Mouse (Mus musculus) CH12.LX (cell line): Measurements from ENCODE around the gene Pla2g2c. TPM values are rescaled to one million over a fixed set of nuclear protein-coding genes. Genes with fewer than 3 reads are reported as not detected.

Experiments
- DNase-seq: peaks from one replicate; pipeline ENCODE4 v3.0.0-alpha.2; 2013; ENCODE audit errors: extremely low read depth
- H3K27ac ChIP-seq: 2 replicates; pipeline ENCODE4 v1.5.1; 2012; ENCODE audit warnings: low read depth, mild to moderate bottlenecking, control low read depth, moderate library complexity; ENCODE audit not compliant: insufficient read depth
- H3K27me3 ChIP-seq: replicated peaks from 2 replicates; pipeline ENCODE3; 2012; ENCODE audit warnings: inconsistent platforms
- H3K36me3 ChIP-seq, 2 experiments: replicated peaks in 1 of 2; 2 replicates each; pipeline versions ENCODE3 to v1.6.1; 2012; ENCODE audit warnings: inconsistent platforms in 1 of 2, low read length in 1 of 2, mild to moderate bottlenecking in 1 of 2, mixed read lengths in 1 of 2, moderate library complexity in 1 of 2; ENCODE audit not compliant: control insufficient read depth in 1 of 2, insufficient read depth in 1 of 2
- H3K4me1 ChIP-seq, 2 experiments: 2 replicates each; pipeline ENCODE4 v1.6.1; 2012; ENCODE audit warnings: inconsistent platforms in 1 of 2, moderate library complexity in 1 of 2; ENCODE audit not compliant: insufficient read depth in 2 of 2, control insufficient read depth in 1 of 2
- H3K4me2 ChIP-seq: 2 replicates; pipeline ENCODE4 v1.6.1; 2012; ENCODE audit warnings: low read depth, mild to moderate bottlenecking, control low read depth; ENCODE audit not compliant: poor library complexity, insufficient read depth, severe bottlenecking
- H3K4me3 ChIP-seq, 3 experiments: fragments of 150-350 bp in 1 of 3; sonication (generic) in 1 of 3; replicated peaks in 1 of 3; 2 replicates each; pipeline versions ENCODE3 to v1.5.1; 2011 to 2012; ENCODE audit warnings: low read depth in 2 of 3, low read length in 2 of 3, mild to moderate bottlenecking in 2 of 3, moderate library complexity in 2 of 3, control low read depth in 1 of 3, improper control_type of control experiment in 1 of 3, inconsistent platforms in 1 of 3, mixed read lengths in 1 of 3; ENCODE audit not compliant: poor library complexity in 1 of 3
- H3K79me2 ChIP-seq: replicated peaks from 2 replicates; pipeline ENCODE4 v1.6.1; 2012; ENCODE audit warnings: mild to moderate bottlenecking, moderate library complexity; ENCODE audit not compliant: control insufficient read depth, poor library complexity, insufficient read depth, severe bottlenecking; ENCODE audit errors: extremely low read depth
- H3K9ac ChIP-seq: 2 replicates; pipeline ENCODE4 v1.6.1; 2012; ENCODE audit warnings: low read depth, mild to moderate bottlenecking, control low read depth, moderate library complexity; ENCODE audit not compliant: insufficient read depth
- H3K9me3 ChIP-seq: replicated peaks from 2 replicates; pipeline ENCODE3; 2012; ENCODE audit warnings: low read length, inconsistent platforms, mixed read lengths
- CTCF ChIP-seq, 2 experiments: IDR thresholded peaks in 1 of 2; conservative IDR thresholded peaks in 1 of 2; 2 replicates each; pipeline ENCODE4 v1.5.1; 2011 to 2012; ENCODE audit warnings: low read depth in 2 of 2, low read length in 2 of 2, improper control_type of control experiment in 1 of 2, inconsistent platforms in 1 of 2, mild to moderate bottlenecking in 1 of 2, moderate library complexity in 1 of 2
- E2F4 ChIP-seq: IDR thresholded peaks from 2 replicates; pipeline ENCODE4 v1.6.1; 2011; ENCODE audit warnings: low read depth, low read length, improper control_type of control experiment; ENCODE audit not compliant: insufficient replicate concordance
- ELF1 ChIP-seq: IDR thresholded peaks from 2 replicates; pipeline ENCODE4 v1.6.1; 2014; ENCODE audit warnings: low read depth, mild to moderate bottlenecking, inconsistent platforms, low read length, improper control_type of control experiment
- EP300 ChIP-seq: IDR thresholded peaks from 2 replicates; pipeline ENCODE4 v1.6.1; 2011; ENCODE audit warnings: low read length, improper control_type of control experiment
- ETS1 ChIP-seq: conservative IDR thresholded peaks from 2 replicates; pipeline ENCODE4 v1.6.1; 2012; ENCODE audit warnings: low read depth, mild to moderate bottlenecking, inconsistent platforms, low read length, improper control_type of control experiment, moderate library complexity
- GABPA ChIP-seq: IDR thresholded peaks from 2 replicates; pipeline ENCODE4 v1.6.1; 2012; ENCODE audit warnings: low read depth, low read length, improper control_type of control experiment, inconsistent platforms; ENCODE audit not compliant: insufficient replicate concordance
- IRF4 ChIP-seq: IDR thresholded peaks from 2 replicates; pipeline ENCODE4 v1.6.1; 2014; ENCODE audit warnings: low read depth, mild to moderate bottlenecking, inconsistent platforms, low read length, improper control_type of control experiment
- JUND ChIP-seq: conservative IDR thresholded peaks from 2 replicates; pipeline ENCODE4 v1.6.1; 2011; ENCODE audit warnings: low read depth, low read length, improper control_type of control experiment
- KAT2A ChIP-seq: IDR thresholded peaks from 2 replicates; pipeline ENCODE4 v1.6.1; 2012; ENCODE audit warnings: low read length, improper control_type of control experiment, inconsistent platforms; ENCODE audit not compliant: insufficient replicate concordance
- MAFK ChIP-seq: IDR thresholded peaks from 2 replicates; pipeline ENCODE4 v1.6.1; 2011; ENCODE audit warnings: low read length, improper control_type of control experiment; ENCODE audit not compliant: insufficient replicate concordance
- MAX ChIP-seq: IDR thresholded peaks from 2 replicates; pipeline ENCODE4 v1.6.1; 2011; ENCODE audit warnings: low read length, improper control_type of control experiment
- MEF2A ChIP-seq: IDR thresholded peaks from 2 replicates; pipeline ENCODE4 v1.6.1; 2014; ENCODE audit warnings: low read depth, mild to moderate bottlenecking, inconsistent platforms, low read length, improper control_type of control experiment, borderline replicate concordance
- MXI1 ChIP-seq: IDR thresholded peaks from 2 replicates; pipeline ENCODE4 v1.6.1; 2011; ENCODE audit warnings: mild to moderate bottlenecking, low read depth, low read length, improper control_type of control experiment
- MYC ChIP-seq: IDR thresholded peaks from 2 replicates; pipeline ENCODE4 v1.6.1; 2011; ENCODE audit warnings: low read depth, mild to moderate bottlenecking, improper control_type of control experiment, low read length
- NRF1 ChIP-seq: IDR thresholded peaks from 2 replicates; pipeline ENCODE4 v1.6.1; 2014; ENCODE audit warnings: low read depth, mild to moderate bottlenecking, inconsistent platforms, low read length, improper control_type of control experiment, moderate library complexity
- PAX5 ChIP-seq: IDR thresholded peaks from 2 replicates; pipeline ENCODE4 v1.6.1; 2012; ENCODE audit warnings: low read length, inconsistent platforms, mixed read lengths
- POLR2A ChIP-seq: IDR thresholded peaks from 2 replicates; pipeline ENCODE4 v1.6.1; 2011; ENCODE audit warnings: low read depth, mild to moderate bottlenecking, improper control_type of control experiment, low read length
- POLR2AphosphoS2 ChIP-seq: IDR thresholded peaks from 2 replicates; pipeline ENCODE4 v1.6.1; 2011; ENCODE audit warnings: low read depth, low read length, improper control_type of control experiment
- SIN3A ChIP-seq: IDR thresholded peaks from 2 replicates; pipeline ENCODE4 v1.6.1; 2012; ENCODE audit warnings: low read length, improper control_type of control experiment, inconsistent platforms
- SMC3 ChIP-seq: IDR thresholded peaks from 2 replicates; pipeline ENCODE4 v1.6.1; 2011; ENCODE audit warnings: low read depth, low read length, improper control_type of control experiment
- TBP ChIP-seq: conservative IDR thresholded peaks from 2 replicates; pipeline ENCODE4 v1.6.1; 2011; ENCODE audit warnings: low read depth, low read length, improper control_type of control experiment
- TCF12 ChIP-seq: IDR thresholded peaks from 2 replicates; pipeline ENCODE4 v1.6.1; 2014; ENCODE audit warnings: low read depth, mild to moderate bottlenecking, inconsistent platforms, low read length, improper control_type of control experiment
- UBTF ChIP-seq: IDR thresholded peaks from 2 replicates; pipeline ENCODE4 v1.6.1; 2012; ENCODE audit warnings: low read depth, mild to moderate bottlenecking, inconsistent platforms, low read length, improper control_type of control experiment, moderate library complexity
- USF2 ChIP-seq: conservative IDR thresholded peaks from 2 replicates; pipeline ENCODE4 v1.6.1; 2011; ENCODE audit warnings: low read depth, low read length, improper control_type of control experiment
- ZKSCAN1 ChIP-seq: IDR thresholded peaks from 2 replicates; pipeline ENCODE4 v1.6.1; 2012; ENCODE audit warnings: low read depth, inconsistent platforms, low read length, improper control_type of control experiment, borderline replicate concordance
- ZMIZ1 ChIP-seq: IDR thresholded peaks from 2 replicates; pipeline ENCODE4 v1.6.1; 2012; ENCODE audit warnings: low read depth, mild to moderate bottlenecking, inconsistent platforms, low read length, improper control_type of control experiment
- ZNF384 ChIP-seq: IDR thresholded peaks from 2 replicates; pipeline ENCODE4 v1.6.1; 2012; ENCODE audit warnings: low read depth, low read length, improper control_type of control experiment, inconsistent platforms
- dilution Hi-C: fragments of 300-500 bp; cut with MboI; formaldehyde crosslinking; loops from 2 replicates; pipeline ENCODE4 v1.14.3; 2020; ENCODE audit warnings: low sequenced_read_pairs; ENCODE audit not compliant: extremely low pct_unique_long_range_greater_than_20kb, extremely low pct_ligation_motif_present
- in situ Hi-C: fragments of 300-500 bp; cut with MboI; formaldehyde crosslinking; loops from 3 replicates; pipeline ENCODE4 v1.14.3; 2019; ENCODE audit warnings: low sequenced_read_pairs, low pct_ligation_motif_present, low pct_unique_long_range_greater_than_20kb, mixed read lengths
- polyA plus RNA-seq: library from polyadenylated mRNA; unstranded; fragments of >175 nt; gene quantifications from 2 replicates; pipeline ENCODE4 v1.2.1, GENCODE M21; 2012; ENCODE audit warnings: low read depth; ENCODE audit not compliant: insufficient read length
- total RNA-seq, 2 experiments: library from RNA; depleted of rRNA; stranded (reverse); fragments of 300-350 nt in 1 of 2; fragments of >200 nt in 1 of 2; gene quantifications; 2 replicates each; pipeline ENCODE4 v1.2.3; 2012 to 2014

The Pla2g2c gene
- total and polyA plus RNA-seq, 3 experiments = not detected

DNA sequence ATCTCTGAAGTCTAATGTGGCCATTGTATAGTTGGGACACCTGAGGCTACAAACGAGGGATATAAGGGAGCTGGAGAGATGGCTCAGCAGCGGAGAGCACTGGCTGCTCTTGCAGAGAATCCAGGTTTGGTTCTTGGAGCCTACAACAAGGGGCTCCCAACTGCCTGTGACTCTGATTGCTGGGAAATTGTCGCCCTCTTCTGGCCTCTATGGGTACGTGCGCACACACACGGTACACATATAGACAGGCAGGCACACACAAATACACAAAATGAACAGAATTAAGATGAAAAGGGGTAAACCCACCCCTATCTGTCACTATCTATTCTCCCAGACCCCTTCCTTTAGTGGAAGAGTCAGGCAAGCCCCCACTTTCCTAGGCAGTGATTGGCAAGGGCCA is 28.0 kb downstream of the Pla2g2c start:
- Histone ChIP-seq H3K4me1 (no peaks in the 10 kb centered on the region; a peak in 1 of 4 replicates), H3K36me3 (no peaks in the 10 kb centered on the region), H3K79me2 (no peaks in the 10 kb centered on the region), H3K27ac (no peak overlapping the region), H3K4me2 (no peak overlapping the region), H3K27me3 (peaks cover 78% of the 10 kb centered on the region), H3K4me3 (no peak overlapping the region), H3K9ac (no peak overlapping the region), H3K9me3 (peaks cover 8% of the 10 kb centered on the region)
- DNase-seq = no peak
- dilution Hi-C loops (no loop called here), in situ Hi-C loops (no loop called here)
- TF ChIP-seq KAT2A (no peak), MXI1 (no peak), POLR2A (no peak)

DNA sequence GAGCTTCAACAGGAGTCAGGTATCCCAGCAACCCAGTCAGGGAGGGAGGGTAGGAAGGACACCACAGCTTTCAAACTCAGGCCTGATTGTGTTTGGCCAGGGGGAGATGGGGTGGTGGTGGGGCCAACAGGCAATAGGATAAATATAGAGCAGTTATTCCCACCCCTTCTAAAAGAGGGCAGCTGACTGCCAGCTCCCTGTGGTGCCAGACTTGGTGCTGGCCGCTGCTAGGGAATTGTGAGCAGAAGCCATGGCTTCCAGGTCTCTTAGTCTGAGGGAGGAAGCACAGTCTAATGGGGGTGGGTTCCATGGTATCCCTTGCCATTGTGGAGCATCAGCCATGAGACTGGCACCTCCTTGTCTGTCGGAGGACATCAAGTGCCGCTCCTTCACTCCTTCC is 29.0 kb downstream of the Pla2g2c start:
- H3K4me3 ChIP-seq = no peak overlapping the region
- dilution Hi-C loops = no loop called here
- peaks cover 73% of the 10 kb centered on the region for H3K27me3 ChIP-seq
- H3K9me3 ChIP-seq = peaks cover 8% of the 10 kb centered on the region
- no peaks in the 10 kb centered on the region for H3K36me3 ChIP-seq
- no peaks in the 10 kb centered on the region; a peak in 1 of 4 replicates for H3K4me1 ChIP-seq
- H3K4me2 ChIP-seq = no peak overlapping the region
- no peak for DNase-seq
- in situ Hi-C loops = no loop called here
- no peak overlapping the region for H3K27ac ChIP-seq
- TF ChIP-seq JUND (no peak), MAFK (no peak), NRF1 (no peak), CTCF (conservative IDR thresholded peaks at IDR 0.05 in 1 of 2, IDR thresholded peaks at IDR 0.05 in 1 of 2; ENCODE audit: low read depth in 2 of 2, low read length in 2 of 2) (no peak), ZKSCAN1 (no peak), ELF1 (no peak), POLR2AphosphoS2 (no peak), E2F4 (no peak), MXI1 (no peak), ZNF384 (no peak), MAX (no peak), SMC3 (no peak), PAX5 (no peak)
- H3K79me2 ChIP-seq = no peaks in the 10 kb centered on the region
- no peak overlapping the region for H3K9ac ChIP-seq

DNA sequence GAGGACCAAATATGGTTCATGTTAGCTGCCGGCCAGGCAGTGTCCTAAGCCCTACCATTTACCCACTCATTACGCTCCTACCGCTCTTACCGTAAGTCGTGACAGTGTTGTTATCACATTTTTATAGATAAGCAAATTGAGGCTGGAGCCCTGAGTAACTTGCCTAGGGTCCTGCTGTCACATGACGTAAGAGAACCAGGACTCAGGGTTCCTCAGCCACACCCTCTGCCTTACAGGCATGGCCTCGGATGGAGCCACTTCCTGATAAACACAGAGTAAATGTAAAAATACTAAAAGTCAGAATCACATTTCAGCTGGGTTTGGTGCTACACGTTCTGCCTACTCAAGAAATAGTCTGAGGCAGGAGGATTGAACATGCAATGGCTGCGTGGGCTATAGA is 29.8 kb downstream of the Pla2g2c start:
- H3K4me2 ChIP-seq = no peak overlapping the region
- no peak overlapping the region for H3K4me3 ChIP-seq
- H3K9me3 ChIP-seq = peaks cover 8% of the 10 kb centered on the region
- H3K9ac ChIP-seq = no peak overlapping the region
- no peak overlapping the region for H3K27ac ChIP-seq
- dilution Hi-C loops (no loop called here), in situ Hi-C loops (no loop called here)
- peaks cover 72% of the 10 kb centered on the region for H3K27me3 ChIP-seq
- H3K79me2 ChIP-seq = no peaks in the 10 kb centered on the region
- no peaks in the 10 kb centered on the region for H3K36me3 ChIP-seq
- no peaks in the 10 kb centered on the region; a peak in 1 of 4 replicates for H3K4me1 ChIP-seq
- no peak for TF ChIP-seq KAT2A
- TF ChIP-seq SMC3 = no peak
- no peak for TF ChIP-seq ZKSCAN1
- TF ChIP-seq TCF12 = no peak
- TF ChIP-seq NRF1 = no peak
- no peak for TF ChIP-seq POLR2AphosphoS2
- TF ChIP-seq SIN3A = no peak
- TF ChIP-seq EP300 = no peak
- TF ChIP-seq ETS1 = no peak
- no peak for TF ChIP-seq ZNF384
- no peak for TF ChIP-seq USF2
- TF ChIP-seq ZMIZ1 = no peak
- no peak for TF ChIP-seq UBTF
- TF ChIP-seq JUND = no peak
- no peak for TF ChIP-seq IRF4
- no peak for TF ChIP-seq MEF2A
- no peak for TF ChIP-seq MYC
- TF ChIP-seq GABPA = no peak
- no peak for TF ChIP-seq TBP
- no peak for TF ChIP-seq E2F4
- DNase-seq = no peak
